Mouse (Mus musculus) neural tube, embryonic 14.5 days (tissue): ENCODE data around the gene Clcn1. TPM values are rescaled to one million over a fixed set of nuclear protein-coding genes. Genes with fewer than 3 reads are reported as not detected.

Experiments
- ATAC-seq: fragments of 200-750 bp; cut with Nextera tagmentation; 2 replicates; pipeline ENCODE4 v1.8.0; 2017; ENCODE audit warnings: low read depth, mild to moderate bottlenecking, moderate TSS enrichment, moderate library complexity
- H3K27ac ChIP-seq: fragments of 300-500 bp; sonication (generic); 2 replicates; pipeline ENCODE4 v1.5.1; 2014; ENCODE audit warnings: low read depth, mild to moderate bottlenecking, control low read depth, low read length, moderate library complexity, mixed read lengths
- H3K27me3 ChIP-seq: fragments of 300-500 bp; sonication (generic); 2 replicates; pipeline ENCODE4 v1.6.1; 2014; ENCODE audit warnings: low read length; ENCODE audit not compliant: control insufficient read depth, insufficient read depth
- H3K36me3 ChIP-seq: fragments of 300-500 bp; sonication (generic); 2 replicates; pipeline ENCODE4 v1.6.1; 2014; ENCODE audit warnings: low read length, mixed read lengths; ENCODE audit not compliant: control insufficient read depth, insufficient read depth
- H3K4me1 ChIP-seq: fragments of 300-500 bp; sonication (generic); 2 replicates; pipeline ENCODE4 v1.6.1; 2014; ENCODE audit warnings: low read length; ENCODE audit not compliant: control insufficient read depth, insufficient read depth
- H3K4me2 ChIP-seq: fragments of 300-500 bp; sonication (generic); 2 replicates; pipeline ENCODE4 v1.6.1; 2014; ENCODE audit warnings: mild to moderate bottlenecking, low read depth, low read length, control low read depth
- H3K4me3 ChIP-seq: fragments of 300-500 bp; sonication (generic); 2 replicates; pipeline ENCODE4 v1.5.1; 2014; ENCODE audit warnings: low read depth, low read length, control low read depth, mixed read lengths
- H3K9ac ChIP-seq: fragments of 300-500 bp; sonication (generic); replicated peaks from 2 replicates; pipeline ENCODE4 v1.6.1; 2014; ENCODE audit warnings: low read depth, mild to moderate bottlenecking, control low read depth, low read length, mixed read lengths
- H3K9me3 ChIP-seq: fragments of 300-500 bp; sonication (generic); 2 replicates; pipeline ENCODE4 v1.6.1; 2016; ENCODE audit warnings: low read length; ENCODE audit not compliant: control insufficient read depth
- WGBS: fragments of 180-500 bp; shearing (Covaris S2); extraction: QIAGEN DNeasy Blood & Tissue Kit; methylation state at CpG from one replicate; pipeline ENCODE4 v1.1.7; 2014; 5-methylcytosine and 5-hydroxymethylcytosine counted together
- polyA plus RNA-seq: library from polyadenylated mRNA; unstranded; fragments of >200 nt; fragmentation: Nextera tagmentation; extraction: Ambion mirVana; gene quantifications from 2 replicates; pipeline ENCODE4 v1.2.1, GENCODE M21; 2014

Gene Clcn1
- polyA plus RNA-seq, 1 experiment from 2014 or later, result 2.6 TPM

GRCm38 (mm10) chr6:42257303-42257863 is 29.1 kb upstream of the Clcn1 start:
- Histone ChIP-seq H3K27me3 (0 out of 2 replicates have a peak, but pooled peaks cover 2% of the 10 kb centered on the region), H3K9me3 (no peaks in the 10 kb centered on the region), H3K27ac (no peak overlapping the region), H3K4me3 (no peak overlapping the region), H3K4me2 (no peak overlapping the region), H3K4me1 (no peaks in the 10 kb centered on the region), H3K9ac (no peak overlapping the region), H3K36me3 (no peaks in the 10 kb centered on the region)
- WGBS, result 20% methylated on average over 11 of the region's 11 CpGs
- ATAC-seq, result peak; percentile 90; the same call in 1 of the 2 replicates

GRCm38 (mm10) chr6:42260430-42260829 is 26.1 kb upstream of the Clcn1 start:
- no peaks in the 10 kb centered on the region for H3K36me3 ChIP-seq
- no peak overlapping the region for H3K4me2 ChIP-seq
- H3K27ac ChIP-seq, result no peak overlapping the region
- WGBS, result 79% methylated on average over 6 of the region's 6 CpGs
- ATAC-seq, result no peak
- 0 out of 2 replicates have a peak, but pooled peaks cover 2% of the 10 kb centered on the region for H3K27me3 ChIP-seq
- no peaks in the 10 kb centered on the region for H3K9me3 ChIP-seq
- no peak overlapping the region for H3K4me3 ChIP-seq
- no peak overlapping the region for H3K9ac ChIP-seq
- no peaks in the 10 kb centered on the region for H3K4me1 ChIP-seq

GRCm38 (mm10) chr6:42261524-42262170 is 24.8 kb upstream of the Clcn1 start, which contains the start of gene Tmem139:
TSS of gene Tmem139 (plus strand) at chr6:42261970.
- peaks cover 4% of the 10 kb centered on the region for H3K4me1 ChIP-seq

GRCm38 (mm10) chr6:42264626-42265312 is 21.7 kb upstream of the Clcn1 start, which contains the start of gene Casp2:
TSS of gene Casp2 (plus strand) at chr6:42264985.
- ATAC-seq, result peak; percentile 99
- H3K9me3 ChIP-seq, result no peaks in the 10 kb centered on the region
- H3K4me1 ChIP-seq, result peaks cover 6% of the 10 kb centered on the region
- peak within 1 kb of the TSS; percentile 86 for H3K9ac ChIP-seq
- H3K4me2 ChIP-seq, result peak within 1 kb of the TSS; percentile 55
- H3K36me3 ChIP-seq, result peaks cover 22% of the 10 kb centered on the region
- peak within 1 kb of the TSS; percentile 93 for H3K4me3 ChIP-seq
- H3K27me3 ChIP-seq, result 0 out of 2 replicates have a peak, but pooled peaks cover 2% of the 10 kb centered on the region
- under 1% methylated on average over 51 of the region's 51 CpGs for WGBS
- peak within 1 kb of the TSS; percentile 86 for H3K27ac ChIP-seq

More at GRCm38 (mm10) chr6:42261524-42262170, 24.8 kb upstream of the Clcn1 start, which contains the start of gene Tmem139:
- Histone ChIP-seq H3K36me3 (no peaks in the 10 kb centered on the region), H3K27ac (no peak within 1 kb of the TSS), H3K9ac (no peak within 1 kb of the TSS), H3K27me3 (0 out of 2 replicates have a peak, but pooled peaks cover 2% of the 10 kb centered on the region), H3K4me3 (no peak within 1 kb of the TSS), H3K4me2 (no peak within 1 kb of the TSS), H3K9me3 (no peaks in the 10 kb centered on the region)
- WGBS, result 29% methylated on average over 20 of the region's 20 CpGs
- ATAC-seq, result no peak

GRCm38 (mm10) chr6:42265391-42266330 is 20.8 kb upstream of the Clcn1 start:
- Histone ChIP-seq H3K4me1 (peaks cover 6% of the 10 kb centered on the region), H3K4me3 (peak overlapping the region; percentile 93), H3K9ac (peak overlapping the region; percentile 86), H3K9me3 (no peaks in the 10 kb centered on the region), H3K36me3 (peaks cover 28% of the 10 kb centered on the region), H3K27ac (peak overlapping the region; percentile 86), H3K27me3 (0 out of 2 replicates have a peak, but pooled peaks cover 2% of the 10 kb centered on the region), H3K4me2 (peak overlapping the region; percentile 55)
- no peak; the same call in 1 of the 2 replicates for ATAC-seq
- 1% methylated on average over 21 of the region's 21 CpGs for WGBS

GRCm38 (mm10) chr6:42270817-42271216 is 15.7 kb upstream of the Clcn1 start:
- Histone ChIP-seq H3K27ac (no peak overlapping the region), H3K4me3 (no peak overlapping the region), H3K9ac (no peak overlapping the region), H3K36me3 (peaks cover 59% of the 10 kb centered on the region), H3K4me2 (no peak overlapping the region), H3K4me1 (peaks cover 6% of the 10 kb centered on the region), H3K9me3 (no peaks in the 10 kb centered on the region), H3K27me3 (no peaks in the 10 kb centered on the region)
- no peak for ATAC-seq

GRCm38 (mm10) chr6:42276151-42276550 is 10.3 kb upstream of the Clcn1 start:
- Histone ChIP-seq H3K4me2 (no peak overlapping the region), H3K4me3 (no peak overlapping the region), H3K9ac (no peak overlapping the region), H3K27ac (no peak overlapping the region), H3K4me1 (no peaks in the 10 kb centered on the region), H3K9me3 (no peaks in the 10 kb centered on the region), H3K27me3 (no peaks in the 10 kb centered on the region), H3K36me3 (peaks cover 72% of the 10 kb centered on the region)
- WGBS, result 77% methylated on average over 2 of the region's 2 CpGs
- no peak for ATAC-seq

- Histone ChIP-seq H3K4me2 (no peak overlapping the region), H3K9me3 (no peaks in the 10 kb centered on the region), H3K36me3 (peaks cover 35% of the 10 kb centered on the region), H3K4me3 (no peak overlapping the region), H3K27me3 (no peaks in the 10 kb centered on the region), H3K27ac (no peak overlapping the region), H3K9ac (no peak overlapping the region), H3K4me1 (no peaks in the 10 kb centered on the region)
- WGBS, result 87% methylated on average over 5 of the region's 5 CpGs
- no peak; the same call in 1 of the 2 replicates for ATAC-seq
These were observed 3.5 kb upstream of the Clcn1 start for GRCm38 (mm10) chr6:42282865-42283528.
